Mouse (Mus musculus): Measurements from ENCODE around the gene Sdccag8.

Gene Sdccag8

GRCm38 (mm10) chr1:176814591-176815062, at the start of gene Sdccag8:
TSS of gene Sdccag8 (plus strand) at chr1:176814660.
- DNase-seq (ENCODE audit: low read depth), result peak; percentile 98

GRCm38 (mm10) chr1:176774533-176774932, 39.9 kb upstream of the Sdccag8 start:
- DNase-seq (ENCODE audit: low read depth), result no peak

GRCm38 (mm10) chr1:176789326-176789725, 25.1 kb upstream of the Sdccag8 start:
- DNase-seq (ENCODE audit: low read depth), result peak; percentile 62

GRCm38 (mm10) chr1:176792175-176792574, 22.3 kb upstream of the Sdccag8 start:
- DNase-seq (ENCODE audit: low read depth), result no peak

GRCm38 (mm10) chr1:176798673-176799072, 15.8 kb upstream of the Sdccag8 start:
- no peak for DNase-seq (ENCODE audit: low read depth)

GRCm38 (mm10) chr1:176800728-176801365, 13.6 kb upstream of the Sdccag8 start:
- DNase-seq (ENCODE audit: low read depth), result peak; percentile 88

GRCm38 (mm10) chr1:176810161-176810560, 4.3 kb upstream of the Sdccag8 start:
- DNase-seq (ENCODE audit: low read depth), result peak; percentile 62

- DNase-seq (ENCODE audit: low read depth), result no peak
Measured at GRCm38 (mm10) chr1:176811892-176812291, 2.6 kb upstream of the Sdccag8 start.

- DNase-seq (ENCODE audit: low read depth), result no peak
Measured at GRCm38 (mm10) chr1:176812491-176813291, 1.8 kb upstream of the Sdccag8 start.

- peak; percentile 84 for DNase-seq (ENCODE audit: low read depth)
Measured at GRCm38 (mm10) chr1:176813292-176814035, 996 bp upstream of the Sdccag8 start.

GRCm38 (mm10) chr1:176814036-176814420, 432 bp upstream of the Sdccag8 start, which contains the start of gene Cep170:
TSS of gene Cep170 (minus strand) at chr1:176814067.
- peak; percentile 98 for DNase-seq (ENCODE audit: low read depth)

- no peak for DNase-seq (ENCODE audit: low read depth)
Measured at GRCm38 (mm10) chr1:176816728-176817127, 2.3 kb downstream of the Sdccag8 start.

GRCm38 (mm10) chr1:176818147-176818546, 3.7 kb downstream of the Sdccag8 start:
- peak; percentile 58 for DNase-seq (ENCODE audit: low read depth)

GRCm38 (mm10) chr1:176818763-176819162, 4.3 kb downstream of the Sdccag8 start:
- DNase-seq (ENCODE audit: low read depth), result peak; percentile 93

GRCm38 (mm10) chr1:176821929-176822328, 7.5 kb downstream of the Sdccag8 start:
- DNase-seq (ENCODE audit: low read depth), result no peak

- no peak for DNase-seq (ENCODE audit: low read depth)
Measured at GRCm38 (mm10) chr1:176822949-176823348, 8.5 kb downstream of the Sdccag8 start.

GRCm38 (mm10) chr1:176823889-176824288, 9.4 kb downstream of the Sdccag8 start:
- no peak for DNase-seq (ENCODE audit: low read depth)

GRCm38 (mm10) chr1:176824611-176825010, 10.2 kb downstream of the Sdccag8 start:
- no peak for DNase-seq (ENCODE audit: low read depth)

GRCm38 (mm10) chr1:176825084-176825483, 10.6 kb downstream of the Sdccag8 start:
- DNase-seq (ENCODE audit: low read depth), result no peak

GRCm38 (mm10) chr1:176826186-176826585, 11.7 kb downstream of the Sdccag8 start:
- no peak for DNase-seq (ENCODE audit: low read depth)

GRCm38 (mm10) chr1:176826931-176827330, 12.5 kb downstream of the Sdccag8 start:
- no peak for DNase-seq (ENCODE audit: low read depth)

GRCm38 (mm10) chr1:176827365-176827764, 12.9 kb downstream of the Sdccag8 start:
- DNase-seq (ENCODE audit: low read depth), result peak; percentile 78
